Mouse (Mus musculus) neural tube, embryonic 12.5 days (tissue): ENCODE results near the gene Fbxo8. TPM values are rescaled to one million over a fixed set of nuclear protein-coding genes. Genes with fewer than 3 reads are reported as not detected.
A peak's percentile ranks its signal among the peaks of the same experiment; 100 is the strongest.

Experiments used
- ATAC-seq: fragments of 200-750 bp; cut with Nextera tagmentation; 2 replicates; pipeline ENCODE4 v1.8.0; 2017; ENCODE audit warnings: low read depth, mild to moderate bottlenecking, moderate TSS enrichment, moderate library complexity; ENCODE audit not compliant: low FRiP score
- H3K27ac ChIP-seq: fragments of 300-500 bp; sonication (generic); 2 replicates; pipeline ENCODE4 v1.5.1; 2016
- H3K27me3 ChIP-seq: fragments of 300-500 bp; sonication (generic); replicated peaks from 2 replicates; pipeline ENCODE4 v1.6.1; 2016; ENCODE audit warnings: mild to moderate bottlenecking
- H3K36me3 ChIP-seq: fragments of 300-500 bp; sonication (generic); 2 replicates; pipeline ENCODE4 v1.6.1; 2016; ENCODE audit warnings: mild to moderate bottlenecking
- H3K4me1 ChIP-seq: fragments of 300-500 bp; sonication (generic); 2 replicates; pipeline ENCODE4 v1.6.1; 2016
- H3K4me2 ChIP-seq: fragments of 300-500 bp; sonication (generic); replicated peaks from 2 replicates; pipeline ENCODE4 v1.6.1; 2016; ENCODE audit warnings: mild to moderate bottlenecking
- H3K4me3 ChIP-seq: fragments of 300-500 bp; sonication (generic); 2 replicates; pipeline ENCODE4 v1.5.1; 2016
- H3K9ac ChIP-seq: fragments of 300-500 bp; sonication (generic); 2 replicates; pipeline ENCODE4 v1.6.1; 2016; ENCODE audit warnings: mild to moderate bottlenecking
- H3K9me3 ChIP-seq: fragments of 300-500 bp; sonication (generic); 2 replicates; pipeline ENCODE4 v1.6.1; 2016; ENCODE audit warnings: mild to moderate bottlenecking
- WGBS: fragments of 180-500 bp; shearing (Covaris S2); methylation state at CpG from one replicate; pipeline ENCODE4 v1.1.7; 2016; 5-methylcytosine and 5-hydroxymethylcytosine counted together
- microRNA-seq: library from miRNA; unstranded; fragments of <30 nt; microRNA quantifications from one replicate; pipeline ENCODE4, GENCODE M21; 2017
- polyA plus RNA-seq: library from polyadenylated mRNA; unstranded; fragments of >200 nt; fragmentation: Nextera tagmentation; extraction: Ambion mirVana; gene quantifications from 2 replicates; pipeline ENCODE4 v1.2.1, GENCODE M21; 2016

The Fbxo8 gene
- polyA plus RNA-seq, 1 experiment from 2014 or later = 42.2 TPM

DNA sequence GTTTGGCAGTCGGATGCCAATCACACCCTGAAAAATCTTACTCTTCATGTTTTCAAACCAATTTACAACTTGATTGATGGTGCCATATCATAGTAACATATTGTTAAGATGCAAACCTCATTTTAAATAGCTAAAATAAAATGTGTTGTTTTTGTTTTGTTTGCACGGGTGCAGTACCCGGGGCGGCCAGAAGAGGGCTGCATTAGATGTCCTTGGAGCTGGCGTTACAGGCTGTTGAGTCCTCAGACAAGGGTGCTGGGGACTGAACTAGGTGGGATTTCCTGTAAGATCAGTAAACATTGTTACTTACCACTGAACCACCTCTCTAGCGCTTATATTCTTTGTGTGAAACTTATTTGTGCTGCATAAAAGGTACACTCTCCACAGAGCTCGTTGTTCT lies 65.4 kb downstream of the Fbxo8 start:
- no peak for ATAC-seq
- WGBS = 34% methylated on average over 7 of the region's 7 CpGs
- peaks cover 13% of the 10 kb centered on the region for H3K27me3 ChIP-seq

DNA sequence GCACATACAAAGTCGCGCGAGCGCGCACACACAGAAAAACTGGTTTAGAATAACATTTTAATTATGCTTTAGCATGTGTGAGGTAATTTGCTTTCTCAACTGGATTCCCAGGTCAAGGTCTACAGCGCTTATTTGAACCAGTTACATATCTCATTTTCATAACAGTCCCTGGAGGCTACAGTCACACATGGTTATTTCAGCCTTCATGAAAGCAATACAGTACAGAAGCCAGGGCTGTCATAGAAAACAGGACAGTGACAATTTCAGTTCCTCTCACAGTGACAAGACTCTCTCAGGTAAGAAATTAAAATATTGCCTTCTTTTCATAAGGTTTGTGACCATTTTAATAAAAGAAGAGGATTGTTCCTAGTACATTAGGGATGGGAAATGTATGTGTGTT lies 66.4 kb downstream of the Fbxo8 start:
- no peak overlapping the region for H3K27ac ChIP-seq
- H3K9me3 ChIP-seq = no peaks in the 10 kb centered on the region
- peaks cover 15% of the 10 kb centered on the region for H3K27me3 ChIP-seq
- H3K4me2 ChIP-seq = no peak overlapping the region
- H3K9ac ChIP-seq = no peak overlapping the region
- no peak for ATAC-seq
- H3K4me3 ChIP-seq = no peak overlapping the region
- peaks cover 12% of the 10 kb centered on the region; the same call in 1 of the 2 replicates for H3K4me1 ChIP-seq
- WGBS = 93% methylated on average over 6 of the region's 6 CpGs
- H3K36me3 ChIP-seq = no peaks in the 10 kb centered on the region

More for the DNA sequence above, 65.4 kb downstream of the Fbxo8 start:
- H3K4me2 ChIP-seq = no peak overlapping the region
- H3K4me1 ChIP-seq = peaks cover 12% of the 10 kb centered on the region; the same call in 1 of the 2 replicates
- no peaks in the 10 kb centered on the region for H3K9me3 ChIP-seq
- H3K9ac ChIP-seq = no peak overlapping the region
- H3K4me3 ChIP-seq = no peak overlapping the region
- no peak overlapping the region for H3K27ac ChIP-seq
- no peaks in the 10 kb centered on the region for H3K36me3 ChIP-seq

- 36% methylated on average over 4 of the region's 4 CpGs for WGBS
- H3K4me2 ChIP-seq = 0 out of 2 replicates have a peak overlapping the region, but pooled peaks have one; percentile 9
- ATAC-seq = no peak
- no peaks in the 10 kb centered on the region for H3K36me3 ChIP-seq
- H3K4me3 ChIP-seq = no peak overlapping the region
- peaks cover 12% of the 10 kb centered on the region; the same call in 1 of the 2 replicates for H3K4me1 ChIP-seq
- peaks cover 21% of the 10 kb centered on the region for H3K27me3 ChIP-seq
- no peak overlapping the region for H3K27ac ChIP-seq
- no peak overlapping the region for H3K9ac ChIP-seq
- H3K9me3 ChIP-seq = no peaks in the 10 kb centered on the region
These were observed 68.2 kb downstream of the Fbxo8 start for GRCm38 (mm10) chr8:56619056-56619455.

DNA sequence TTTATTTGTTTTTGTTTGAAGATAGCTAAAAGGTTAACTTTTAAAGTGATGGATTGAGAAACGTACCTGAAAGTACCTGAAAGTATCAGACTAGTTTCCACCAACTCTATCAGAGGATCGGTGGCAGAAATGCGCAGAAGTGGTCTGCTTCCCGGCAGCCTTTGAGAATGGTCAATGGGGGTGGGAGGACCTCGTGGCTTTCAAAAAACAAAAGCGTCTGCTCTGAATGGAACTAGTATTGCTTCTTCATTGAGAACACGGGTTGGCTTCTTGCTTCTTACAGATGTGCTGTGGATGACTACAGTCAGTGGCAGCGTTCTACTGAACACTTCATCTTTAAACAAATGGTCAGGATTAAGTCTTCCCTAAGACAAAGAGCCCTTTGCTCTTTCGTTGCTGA lies 68.7 kb downstream of the Fbxo8 start:
- Histone ChIP-seq H3K9me3 (no peaks in the 10 kb centered on the region), H3K4me3 (no peak overlapping the region), H3K9ac (no peak overlapping the region), H3K27ac (no peak overlapping the region), H3K36me3 (no peaks in the 10 kb centered on the region), H3K27me3 (peaks cover 25% of the 10 kb centered on the region), H3K4me2 (0 out of 2 replicates have a peak overlapping the region, but pooled peaks have one; percentile 9), H3K4me1 (peaks cover 12% of the 10 kb centered on the region; the same call in 1 of the 2 replicates)
- ATAC-seq = no peak
- 8% methylated on average over 9 of the region's 9 CpGs for WGBS

DNA sequence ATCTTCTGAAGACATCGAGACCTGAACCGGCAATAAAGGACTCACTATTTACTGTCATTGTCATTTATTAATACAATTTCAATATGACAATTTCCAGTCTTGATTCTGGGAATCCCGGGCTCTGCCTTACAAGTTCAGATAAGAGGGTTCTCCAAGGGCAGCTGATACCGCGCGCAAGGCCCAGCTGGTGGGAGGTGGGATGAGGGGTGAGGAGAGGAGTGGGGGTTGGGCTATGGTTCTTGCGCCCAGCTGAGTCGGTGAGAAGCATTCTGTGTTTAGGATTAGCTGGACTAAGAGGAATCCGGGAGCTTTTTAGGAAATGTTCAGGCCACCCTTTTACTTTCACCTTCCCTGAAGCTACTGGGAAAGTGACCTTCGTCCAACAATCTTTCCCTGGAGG lies 69.8 kb downstream of the Fbxo8 start:
- H3K9me3 ChIP-seq = no peaks in the 10 kb centered on the region
- no peaks in the 10 kb centered on the region for H3K36me3 ChIP-seq
- no peak for ATAC-seq
- peaks cover 25% of the 10 kb centered on the region for H3K27me3 ChIP-seq
- no peak overlapping the region for H3K9ac ChIP-seq
- no peak overlapping the region for H3K4me3 ChIP-seq
- 13% methylated on average over 10 of the region's 10 CpGs for WGBS
- H3K4me1 ChIP-seq = peaks cover 12% of the 10 kb centered on the region; the same call in 1 of the 2 replicates
- H3K4me2 ChIP-seq = 0 out of 2 replicates have a peak overlapping the region, but pooled peaks have one; percentile 22
- no peak overlapping the region for H3K27ac ChIP-seq

DNA sequence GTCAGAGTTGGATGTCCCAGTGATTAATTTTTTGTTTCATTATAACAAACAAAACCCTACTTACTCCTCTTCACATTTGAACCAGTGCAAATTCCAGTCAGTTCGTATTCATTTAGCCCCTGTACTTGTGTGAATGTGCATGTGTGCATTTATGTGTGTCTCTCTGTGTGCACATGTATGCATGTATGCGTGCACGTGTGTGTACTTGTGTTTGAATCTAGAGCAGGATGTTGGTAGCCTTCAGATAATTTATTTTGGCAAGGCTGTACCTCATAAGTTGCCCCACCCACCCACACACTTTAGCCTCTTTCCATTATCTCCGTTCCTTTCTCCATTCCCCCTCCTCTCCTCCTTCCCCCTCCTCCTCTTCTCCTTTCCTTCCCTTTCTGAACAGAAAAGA lies 70.2 kb downstream of the Fbxo8 start:
- no peak for ATAC-seq
- H3K27ac ChIP-seq = no peak overlapping the region
- H3K9ac ChIP-seq = no peak overlapping the region
- H3K36me3 ChIP-seq = no peaks in the 10 kb centered on the region
- 31% methylated on average over 4 of the region's 4 CpGs for WGBS
- peaks cover 25% of the 10 kb centered on the region for H3K27me3 ChIP-seq
- no peaks in the 10 kb centered on the region for H3K9me3 ChIP-seq
- no peak overlapping the region for H3K4me3 ChIP-seq
- peaks cover 12% of the 10 kb centered on the region; the same call in 1 of the 2 replicates for H3K4me1 ChIP-seq
- H3K4me2 ChIP-seq = no peak overlapping the region

GRCm38 (mm10) chr8:56622470-56623024 lies 71.7 kb downstream of the Fbxo8 start:
- peak overlapping the region; percentile 53 for H3K4me2 ChIP-seq
- no peaks in the 10 kb centered on the region for H3K9me3 ChIP-seq
- H3K4me3 ChIP-seq = peak overlapping the region; percentile 9; the same call in 1 of the 2 replicates
- ATAC-seq = peak; percentile 15; the same call in 1 of the 2 replicates
- H3K27me3 ChIP-seq = peaks cover 25% of the 10 kb centered on the region
- H3K9ac ChIP-seq = no peak overlapping the region
- H3K36me3 ChIP-seq = no peaks in the 10 kb centered on the region
- WGBS = 1% methylated on average over 18 of the region's 18 CpGs
- peaks cover 12% of the 10 kb centered on the region; the same call in 1 of the 2 replicates for H3K4me1 ChIP-seq
- H3K27ac ChIP-seq = no peak overlapping the region

DNA sequence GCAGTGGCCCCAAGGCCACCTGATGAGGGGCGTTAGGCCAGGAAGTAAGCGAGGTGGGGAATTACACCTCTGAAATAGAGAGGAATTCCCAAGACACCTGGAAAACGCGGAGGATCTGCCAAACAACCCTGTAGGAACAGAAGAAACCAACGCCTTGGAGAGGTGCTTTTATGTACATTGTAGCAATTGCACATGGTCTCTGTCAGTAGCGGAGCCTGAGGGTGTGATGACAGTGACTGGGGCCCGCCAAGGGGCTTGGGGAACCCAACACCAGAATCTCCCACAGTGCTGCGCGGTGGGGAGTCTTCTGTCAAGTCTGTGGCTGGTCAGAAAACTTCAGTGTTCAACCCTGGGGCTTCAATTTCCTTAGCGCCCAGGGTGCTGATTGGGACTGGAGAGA lies 72.5 kb downstream of the Fbxo8 start:
- H3K9ac ChIP-seq = no peak overlapping the region
- ATAC-seq = no peak
- WGBS = 9% methylated on average over 10 of the region's 10 CpGs
- no peaks in the 10 kb centered on the region for H3K9me3 ChIP-seq
- peaks cover 12% of the 10 kb centered on the region; the same call in 1 of the 2 replicates for H3K4me1 ChIP-seq
- no peaks in the 10 kb centered on the region for H3K36me3 ChIP-seq
- H3K27me3 ChIP-seq = peaks cover 25% of the 10 kb centered on the region
- no peak overlapping the region for H3K27ac ChIP-seq
- peak overlapping the region; percentile 53 for H3K4me2 ChIP-seq
- no peak overlapping the region for H3K4me3 ChIP-seq

DNA sequence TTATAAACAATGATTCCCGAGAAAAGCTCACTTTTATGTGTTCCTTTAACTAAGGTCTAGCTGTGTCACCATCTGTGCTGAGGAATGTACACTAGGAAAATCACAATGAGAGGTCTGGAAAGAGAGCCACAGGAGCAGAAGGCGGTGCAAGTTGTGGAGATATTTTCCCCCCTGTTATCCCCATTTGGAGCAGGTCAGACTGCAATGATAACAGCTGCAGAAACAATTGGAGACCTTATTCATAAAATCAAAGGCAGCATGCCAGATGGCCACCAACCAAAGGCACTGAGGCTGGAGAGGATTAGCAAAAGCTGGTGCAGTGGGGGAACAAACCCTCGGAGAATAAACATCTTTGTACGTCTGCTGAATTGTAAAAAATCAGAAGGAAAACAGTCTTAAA lies 78.3 kb downstream of the Fbxo8 start:
- no peak overlapping the region for H3K9ac ChIP-seq
- WGBS = 35% methylated on average over 4 of the region's 4 CpGs
- no peaks in the 10 kb centered on the region for H3K9me3 ChIP-seq
- H3K4me1 ChIP-seq = no peaks in the 10 kb centered on the region
- H3K4me2 ChIP-seq = no peak overlapping the region
- H3K4me3 ChIP-seq = no peak overlapping the region
- no peaks in the 10 kb centered on the region for H3K36me3 ChIP-seq
- ATAC-seq = 0 out of 2 replicates have a peak, but pooled peaks have one; percentile 7
- peaks cover 2% of the 10 kb centered on the region; the same call in 1 of the 2 replicates for H3K27me3 ChIP-seq
- H3K27ac ChIP-seq = no peak overlapping the region

- Histone ChIP-seq H3K27ac (no peak overlapping the region), H3K4me1 (no peaks in the 10 kb centered on the region), H3K9me3 (no peaks in the 10 kb centered on the region), H3K27me3 (no peaks in the 10 kb centered on the region), H3K9ac (no peak overlapping the region), H3K4me3 (no peak overlapping the region), H3K4me2 (no peak overlapping the region), H3K36me3 (no peaks in the 10 kb centered on the region)
- 88% methylated on average over 6 of the region's 6 CpGs for WGBS
- no peak for ATAC-seq
These were observed 88.4 kb downstream of the Fbxo8 start for GRCm38 (mm10) chr8:56639277-56639676.

Small RNA genes within 50 kb of the gene (microRNA-seq; reads per million reads assigned to microRNA genes)
- not detected for gene Gm25992

Other genes with a start within 250 kb of the Fbxo8 start
- gene Cep44, start within 50 bp of the Fbxo8 start, polyA plus RNA-seq = 35.1 and 35.4 TPM in 2 replicates